Mouse (Mus musculus): ENCODE data around the gene Gfod1.
A peak's percentile ranks its signal among the peaks of the same experiment; 100 is the strongest.

Gfod1 gene

GRCm38 (mm10) chr13:43297526-43297925, 6.4 kb downstream of the Gfod1 start:
- no peak for DNase-seq

GRCm38 (mm10) chr13:43296140-43296805, 7.7 kb downstream of the Gfod1 start:
- DNase-seq: no peak

GRCm38 (mm10) chr13:43295684-43296083, 8.3 kb downstream of the Gfod1 start:
- peak in 1 of 2 experiments; percentile 35 for DNase-seq

- peak; percentile 36 to 40 for DNase-seq
Measured at GRCm38 (mm10) chr13:43294957-43295590, 8.9 kb downstream of the Gfod1 start.

GRCm38 (mm10) chr13:43292892-43293291, 11.1 kb downstream of the Gfod1 start:
- DNase-seq: peak; percentile 48 to 69

GRCm38 (mm10) chr13:43289076-43289475, 14.9 kb downstream of the Gfod1 start:
- no peak for DNase-seq

GRCm38 (mm10) chr13:43288444-43288843, 15.5 kb downstream of the Gfod1 start:
- DNase-seq: no peak

GRCm38 (mm10) chr13:43288026-43288425, 15.9 kb downstream of the Gfod1 start:
- DNase-seq: no peak

GRCm38 (mm10) chr13:43286836-43287235, 17.1 kb downstream of the Gfod1 start:
- DNase-seq: no peak

GRCm38 (mm10) chr13:43284711-43285151, 19.2 kb downstream of the Gfod1 start:
- no peak for DNase-seq

GRCm38 (mm10) chr13:43273906-43274305, 30.1 kb downstream of the Gfod1 start:
- no peak for DNase-seq

GRCm38 (mm10) chr13:43272303-43273135, 31.5 kb downstream of the Gfod1 start:
- DNase-seq: no peak

- no peak for DNase-seq
Measured at GRCm38 (mm10) chr13:43271481-43271880, 32.5 kb downstream of the Gfod1 start.

GRCm38 (mm10) chr13:43270220-43270597, 33.8 kb downstream of the Gfod1 start:
- no peak for DNase-seq

GRCm38 (mm10) chr13:43269460-43270219, 34.3 kb downstream of the Gfod1 start:
- DNase-seq: peak in 1 of 2 experiments; percentile 35

- DNase-seq: peak; percentile 42 to 50
Measured at GRCm38 (mm10) chr13:43268539-43269327, 35.2 kb downstream of the Gfod1 start.

- DNase-seq: no peak
Measured at GRCm38 (mm10) chr13:43267902-43268301, 36.1 kb downstream of the Gfod1 start.

GRCm38 (mm10) chr13:43267216-43267615, 36.8 kb downstream of the Gfod1 start:
- no peak for DNase-seq

GRCm38 (mm10) chr13:43266333-43266732, 37.6 kb downstream of the Gfod1 start:
- DNase-seq: no peak

GRCm38 (mm10) chr13:43265116-43265515, 38.9 kb downstream of the Gfod1 start:
- DNase-seq: no peak

- no peak for DNase-seq
Measured at GRCm38 (mm10) chr13:43263646-43264045, 40.3 kb downstream of the Gfod1 start.
